Comparison of ENCODE assay signal across 8 mouse cellular contexts in the genomic region with DNA sequence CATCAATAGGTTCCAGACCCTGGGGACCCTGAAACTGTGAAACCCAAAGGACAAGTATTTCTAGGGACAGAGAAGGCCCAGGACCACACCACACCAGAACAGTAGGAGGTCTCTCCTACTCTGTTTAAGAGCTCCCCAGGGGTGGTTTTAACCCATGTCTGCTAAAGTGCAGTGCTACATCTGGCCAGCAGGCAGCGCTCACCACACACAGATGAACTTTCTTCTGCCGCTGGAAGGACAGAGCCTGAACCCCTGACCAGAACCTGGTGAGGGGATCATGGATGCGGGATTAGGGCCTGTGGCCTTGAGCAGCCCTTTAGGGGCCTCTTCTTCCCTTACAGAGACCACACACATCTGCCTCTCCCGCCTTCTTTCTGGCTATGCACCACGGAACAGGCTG. TPM values are rescaled to one million over a fixed set of nuclear protein-coding genes. Genes with fewer than 3 reads are reported as not detected.
DNase-seq lines count a peak whose midpoint lies in the region; ATAC-seq and TF ChIP-seq lines count a peak whose summit lies in the region.

No protein-coding gene starts in this region.

- peak; percentile 79 for DNase-seq in 3T3-L1 (ENCODE audit: low read depth, low spot score)
- peak; percentile 16 for DNase-seq in MEL-GATA-1-ER (ENCODE audit: extremely low read depth, low read depth)
- peak; percentile 59 for DNase-seq in cerebellum, adult 8-10 months
- DNase-seq in frontal cortex, postnatal 14 days (ENCODE audit: low spot score in 2 of 2), result peak; percentile 71 to 80
- peak; percentile 77 for DNase-seq in kidney, postnatal 14 days
- peak in 1 of 3 experiments; percentile 6 for DNase-seq in liver, embryonic 14.5 days (ENCODE audit: low read depth in 3 of 3, low spot score in 3 of 3)
- DNase-seq in thymus, adult 18-20 months, result peak; percentile 42 to 57

- no peak overlapping the region for H3K4me3 ChIP-seq in liver, embryonic 14.5 days (ENCODE audit: insufficient read depth in 1 of 2, low read depth in 2 of 2, low read length in 2 of 2)

- H3K27ac ChIP-seq in liver, embryonic 14.5 days, result no peak overlapping the region

- peak; percentile 88 for TF ChIP-seq CTCF in liver, embryonic 14.5 days (IDR thresholded peaks at IDR 0.05; ENCODE audit: low read depth)

- no peak for ATAC-seq in liver, embryonic 14.5 days (ENCODE audit: insufficient read depth)
- ATAC-seq in neutrophil, adult 5-6 weeks (ENCODE audit: extremely low read depth, insufficient number of reproducible peaks, low FRiP score, poor library complexity, severe bottlenecking), result peak; percentile 56

- 15% methylated on average over 5 of the region's 5 CpGs for WGBS in liver, embryonic 14.5 days (ENCODE audit: insufficient replicate concordance)

- H3K4me2 ChIP-seq in liver, embryonic 14.5 days (ENCODE audit: low read depth), result no peak overlapping the region

- H3K4me1 ChIP-seq in liver, embryonic 14.5 days (replicated peaks; ENCODE audit: control insufficient read depth in 2 of 2, insufficient read depth in 2 of 2, low read length in 1 of 2), result no peaks in the 10 kb centered on the region

- no peaks in the 10 kb centered on the region for H3K9me3 ChIP-seq in liver, embryonic 14.5 days (ENCODE audit: control insufficient read depth, low read length)

- no peaks in the 10 kb centered on the region for H3K36me3 ChIP-seq in liver, embryonic 14.5 days (replicated peaks; ENCODE audit: control insufficient read depth, insufficient read depth, low read depth)

- H3K27me3 ChIP-seq in liver, embryonic 14.5 days (ENCODE audit: control insufficient read depth, insufficient read depth, low read length), result no peaks in the 10 kb centered on the region

- no peak overlapping the region for H3K9ac ChIP-seq in liver, embryonic 14.5 days (replicated peaks)

- no peak for TF ChIP-seq EP300 in liver, embryonic 14.5 days (IDR thresholded peaks at IDR 0.05; ENCODE audit: low read depth)

RNA-seq across cellular contexts. Expression of a gene that starts 26.6 kb away (rescaled TPM):
- 6.4 and 7.6 TPM in 2 replicates for polyA plus RNA-seq in liver, embryonic 14.5 days (2012; rRNA removed)
- 4.3 and 4.9 TPM in 2 replicates for polyA plus RNA-seq in liver, embryonic 14.5 days (2014; fragmentation: Nextera tagmentation; extraction: Ambion mirVana)
- total RNA-seq in neutrophil, adult 5-6 weeks (2017), result 382 and 417 TPM in 2 replicates

RNA-seq across cellular contexts. Expression of a gene that starts 50.8 kb away (rescaled TPM):
- 57.5 and 69.6 TPM in 2 replicates for polyA plus RNA-seq in liver, embryonic 14.5 days (2012; rRNA removed)
- 108 and 117 TPM in 2 replicates for polyA plus RNA-seq in liver, embryonic 14.5 days (2014; fragmentation: Nextera tagmentation; extraction: Ambion mirVana)
- total RNA-seq in neutrophil, adult 5-6 weeks (2017), result 420 and 447 TPM in 2 replicates
